Mouse (Mus musculus) neutrophil, adult 5-6 weeks (primary cell): ENCODE results near the gene Ccl11. TPM values are rescaled to one million over a fixed set of nuclear protein-coding genes. Genes with fewer than 3 reads are reported as not detected.

Experiments used
- ATAC-seq: fragments of 151-379, 151-347 bp; 2 replicates; pipeline ENCODE4 v1.8.0; 2017; ENCODE audit warnings: mild to moderate bottlenecking, moderate TSS enrichment; ENCODE audit not compliant: insufficient number of reproducible peaks, poor library complexity, low FRiP score, severe bottlenecking; ENCODE audit errors: extremely low read depth
- total RNA-seq: library from RNA; stranded (forward); fragments of 200-1000 nt; gene quantifications from 2 replicates; pipeline ENCODE4 v1.2.3, GENCODE M21; 2017

Gene Ccl11
- total RNA-seq, 1 experiment from 2014 or later: not detected

DNA sequence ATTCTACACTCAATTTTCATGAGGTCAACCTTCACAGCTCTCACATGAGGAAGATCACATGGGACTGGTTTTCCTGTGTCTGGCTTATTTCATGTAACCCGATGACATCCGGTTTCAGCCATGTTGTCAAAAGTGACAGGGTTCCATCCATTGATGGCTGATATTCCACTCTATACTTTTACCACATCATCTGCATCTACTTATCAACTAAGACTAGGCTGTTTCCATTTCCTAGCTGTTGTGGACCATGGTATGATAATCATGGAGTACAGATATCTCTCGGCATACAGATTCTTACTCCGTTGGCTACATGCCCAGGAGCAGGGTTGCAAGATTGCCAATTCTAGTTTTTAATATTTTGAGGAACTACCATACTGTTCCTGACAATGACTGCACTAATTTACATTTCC lies 15.9 kb upstream of the Ccl11 start:
- ATAC-seq: no peak

- no peak for ATAC-seq
Measured at GRCm38 (mm10) chr11:82045471-82045870, 12.2 kb upstream of the Ccl11 start, which contains the start of gene Ccl7. Gene Ccl7 (plus strand): TSS chr11:82045712.

DNA sequence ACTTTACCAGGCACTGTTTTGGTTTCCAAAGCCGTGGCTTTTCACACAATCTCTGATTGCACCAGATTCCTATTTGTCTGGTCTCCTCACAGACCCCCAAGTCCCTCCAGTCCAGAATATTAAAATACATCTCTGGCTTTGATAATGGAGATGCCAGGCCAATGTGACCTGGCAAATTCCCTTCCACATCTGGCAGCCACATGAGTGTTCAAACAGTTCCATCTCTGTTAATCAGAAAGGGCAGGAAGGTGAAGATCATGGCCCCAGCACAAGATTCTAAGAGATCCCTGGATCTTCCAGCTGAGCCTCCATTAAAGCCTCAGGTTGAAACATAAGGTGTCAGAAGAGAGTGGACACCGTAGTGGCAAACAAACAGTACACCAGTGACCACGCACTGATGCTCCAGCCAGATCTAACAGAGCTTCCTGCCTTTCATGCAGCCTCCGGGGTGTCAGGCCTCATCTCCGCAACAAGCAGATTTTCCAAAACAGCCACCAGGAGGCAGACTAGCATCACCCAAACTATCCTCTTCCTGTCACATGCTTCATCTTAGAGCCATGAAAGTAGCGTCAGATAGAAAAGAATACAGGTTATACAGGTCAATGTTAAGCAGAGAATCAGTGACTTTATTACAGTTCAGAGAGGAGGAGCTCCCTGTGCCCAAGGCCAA lies 9.7 kb upstream of the Ccl11 start:
- no peak for ATAC-seq

DNA sequence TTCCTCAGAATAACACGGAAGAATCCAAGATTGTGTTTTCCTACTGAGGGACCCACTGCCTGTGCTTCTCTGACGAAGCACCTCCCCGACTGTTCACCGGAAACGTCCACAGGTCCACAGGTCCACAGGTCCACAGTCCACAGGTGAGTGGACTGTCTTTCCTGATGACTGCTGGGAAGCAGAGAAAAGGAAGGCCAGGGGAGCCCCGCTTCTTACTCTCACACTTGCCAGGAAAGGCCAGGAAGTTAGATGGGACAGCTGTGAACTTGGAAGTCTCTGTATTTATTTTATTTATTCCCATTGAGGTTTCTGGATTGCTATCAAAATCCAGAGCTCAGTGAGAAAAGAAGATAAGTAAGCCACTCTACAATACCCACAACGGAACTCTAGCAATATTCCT lies 3.8 kb upstream of the Ccl11 start:
- ATAC-seq: no peak

DNA sequence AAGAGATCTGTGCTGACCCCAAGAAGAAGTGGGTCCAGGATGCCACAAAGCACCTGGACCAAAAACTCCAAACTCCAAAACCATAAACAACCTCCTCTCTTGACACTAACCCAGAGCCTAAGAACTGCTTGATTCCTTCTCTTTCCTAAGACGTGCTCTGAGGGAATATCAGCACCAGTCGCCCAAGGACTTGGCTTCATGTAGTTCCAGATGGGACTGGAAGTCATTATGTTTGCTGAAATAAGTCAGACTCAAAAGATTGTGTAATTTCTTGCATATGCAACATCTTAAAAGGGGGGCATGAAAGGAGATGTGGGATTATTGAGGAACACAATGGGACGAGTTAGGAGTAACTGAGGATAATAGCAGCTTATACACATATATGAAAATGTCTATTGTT lies 4.6 kb downstream of the Ccl11 start:
- ATAC-seq: no peak

DNA sequence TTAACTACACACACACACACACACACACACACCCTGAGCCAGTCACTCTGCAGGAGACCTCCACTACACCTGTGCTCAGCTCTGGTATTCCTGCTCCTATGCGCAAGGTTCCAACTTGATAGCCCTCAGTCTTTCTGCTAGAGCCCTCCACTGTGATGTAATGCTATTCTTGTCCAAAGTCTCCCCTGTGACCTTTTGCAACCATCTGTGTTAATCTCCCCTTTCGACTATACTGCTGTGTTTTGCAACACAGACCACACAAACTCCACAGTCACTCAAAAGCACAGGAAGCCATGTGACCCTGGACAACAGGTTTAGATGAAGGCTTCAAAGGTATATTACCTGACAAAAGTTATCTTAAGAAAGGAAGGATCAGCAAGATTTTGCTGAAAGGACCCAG lies 5.8 kb downstream of the Ccl11 start:
- ATAC-seq: no peak

DNA sequence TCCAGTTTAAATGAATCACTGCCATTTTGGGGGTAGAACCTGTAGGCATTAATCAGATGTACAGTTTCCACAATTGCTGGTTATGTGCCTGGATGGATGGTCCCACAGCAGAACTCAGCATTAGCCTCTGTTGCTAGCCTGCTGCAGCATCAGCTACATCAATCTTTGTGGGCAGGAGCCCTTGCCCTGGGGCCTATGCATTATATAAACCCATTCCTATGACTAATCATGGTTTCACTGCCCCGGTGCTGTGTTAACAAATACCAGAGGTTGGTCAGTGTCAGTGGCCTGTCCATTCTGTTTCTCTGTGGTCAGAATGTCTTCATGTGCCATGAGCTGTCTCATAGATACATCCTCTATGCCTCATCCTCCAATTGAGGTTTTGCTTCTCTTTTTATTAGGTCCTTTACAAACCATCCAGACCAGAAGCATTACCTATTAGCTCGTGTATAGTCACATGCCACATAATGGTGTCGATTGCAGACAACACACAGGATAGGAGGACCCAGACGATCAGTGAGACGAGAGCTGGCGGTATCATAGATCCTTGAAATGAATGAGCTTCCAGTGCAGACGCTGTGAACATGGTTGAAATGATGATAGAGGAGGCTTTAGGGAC lies 9.4 kb downstream of the Ccl11 start:
- no peak for ATAC-seq

GRCm38 (mm10) chr11:82071076-82071475 lies 13.5 kb downstream of the Ccl11 start:
- no peak for ATAC-seq

- no peak for ATAC-seq
Measured at GRCm38 (mm10) chr11:82072374-82072773, 14.8 kb downstream of the Ccl11 start.

- ATAC-seq: no peak
Measured at GRCm38 (mm10) chr11:82072984-82073383, 15.4 kb downstream of the Ccl11 start.

- no peak for ATAC-seq
Measured at GRCm38 (mm10) chr11:82073686-82074085, 16.1 kb downstream of the Ccl11 start.

DNA sequence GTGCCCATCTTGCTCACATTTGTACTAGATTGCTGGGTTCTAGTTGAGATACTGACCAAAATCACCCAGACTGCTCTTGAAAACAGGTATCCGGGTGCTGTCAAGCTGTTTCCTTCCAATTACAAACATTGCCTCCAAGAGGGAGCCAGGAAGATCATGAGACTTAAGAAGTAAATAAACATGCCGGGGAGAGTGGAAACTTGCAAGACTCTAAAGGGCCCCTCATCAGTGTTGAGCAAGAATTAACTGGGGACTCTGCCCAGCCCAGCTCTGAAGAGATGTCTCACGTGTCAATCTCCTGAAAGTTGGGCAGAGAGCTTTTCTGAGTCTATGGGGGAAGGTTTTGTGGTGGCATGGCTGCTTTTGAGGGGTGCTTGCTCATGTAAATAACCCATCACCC lies 19.4 kb downstream of the Ccl11 start:
- no peak for ATAC-seq

- no peak for ATAC-seq
Measured at GRCm38 (mm10) chr11:82078136-82078730, 20.6 kb downstream of the Ccl11 start.

DNA sequence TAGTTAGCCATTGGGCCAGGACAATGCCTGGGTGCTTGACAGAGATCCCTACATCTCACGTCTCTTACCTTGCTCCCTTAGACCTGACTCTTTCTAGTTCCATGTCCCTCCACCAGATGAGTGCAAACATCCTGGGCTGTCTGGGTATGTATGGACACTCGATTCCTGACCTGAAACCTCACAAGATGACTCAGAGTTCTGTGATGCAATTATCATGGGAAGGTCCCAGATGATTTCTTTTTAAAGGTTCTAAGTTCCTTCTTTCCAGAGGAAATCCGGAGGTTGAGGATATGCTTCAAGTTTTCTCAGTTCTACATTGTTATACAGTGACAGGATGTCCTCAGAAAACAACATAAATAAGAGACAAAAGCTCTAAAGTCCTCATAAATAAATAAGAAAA lies 23.2 kb downstream of the Ccl11 start:
- no peak for ATAC-seq

GRCm38 (mm10) chr11:82084360-82084759 lies 26.7 kb downstream of the Ccl11 start:
- ATAC-seq: no peak

- ATAC-seq: no peak
Measured at GRCm38 (mm10) chr11:82099511-82100323, 42.1 kb downstream of the Ccl11 start.

- ATAC-seq: no peak
Measured at GRCm38 (mm10) chr11:82101087-82101486, 43.5 kb downstream of the Ccl11 start.

DNA sequence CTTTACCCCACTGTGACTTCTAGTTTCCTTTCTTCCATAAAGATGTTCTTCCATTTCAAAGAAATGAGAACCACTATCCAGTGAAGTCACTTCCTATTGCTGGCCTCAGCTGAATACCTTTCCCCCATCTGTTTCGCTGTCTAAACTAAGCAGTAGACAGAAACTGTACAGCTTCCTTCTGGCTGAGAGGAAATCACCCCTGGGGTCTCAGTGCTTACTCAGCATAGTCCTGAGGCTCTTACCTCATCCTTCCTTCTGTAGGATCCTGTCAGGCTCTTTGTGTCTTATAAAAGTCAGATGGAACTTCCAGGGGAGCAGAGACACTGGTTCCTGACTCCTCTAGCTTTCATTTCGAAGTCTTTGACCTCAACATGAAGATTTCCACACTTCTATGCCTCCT lies 43.9 kb downstream of the Ccl11 start, which contains the start of gene Ccl12:
Gene Ccl12, plus strand, starts transcription at position 317 of the 400 bp plus-strand sequence.
- ATAC-seq: no peak

- no peak for ATAC-seq
Measured at GRCm38 (mm10) chr11:82109611-82110010, 52.0 kb downstream of the Ccl11 start.
